Mouse (Mus musculus): ENCODE measurements at regions not wholly inside any gene's neighbourhood (a gene's known extent, or its start where the extent isn't known, plus 50 kb on each side); places are given as distances from the start of the nearest gene placed in this dataset.

GRCm38 (mm10) chr5:52309317-52310060 lies 54.1 kb upstream of the Sod3 start:
- no peak for DNase-seq (ENCODE audit: low read depth)

DNA sequence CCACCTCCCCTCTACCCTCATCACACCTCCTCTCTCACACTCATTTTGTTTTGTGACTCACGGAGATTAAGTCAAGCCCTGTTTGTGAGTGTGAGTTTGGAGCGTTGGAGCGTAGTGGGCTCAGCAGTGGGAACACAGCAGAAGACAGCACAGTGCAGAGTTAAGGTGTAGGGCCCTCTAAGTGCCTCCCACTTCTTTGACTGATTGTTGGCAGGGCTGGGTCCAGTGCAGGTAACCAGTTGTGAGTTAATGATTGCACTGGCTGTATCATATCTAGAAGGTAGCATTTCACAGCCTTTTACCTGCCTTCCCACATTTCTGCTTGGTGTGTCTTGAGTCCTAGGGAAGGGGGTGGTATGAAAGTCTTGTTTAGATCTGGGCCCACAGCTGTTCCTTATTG lies 67.3 kb upstream of the Sod3 start:
- DNase-seq (ENCODE audit: low read depth) = no peak

DNA sequence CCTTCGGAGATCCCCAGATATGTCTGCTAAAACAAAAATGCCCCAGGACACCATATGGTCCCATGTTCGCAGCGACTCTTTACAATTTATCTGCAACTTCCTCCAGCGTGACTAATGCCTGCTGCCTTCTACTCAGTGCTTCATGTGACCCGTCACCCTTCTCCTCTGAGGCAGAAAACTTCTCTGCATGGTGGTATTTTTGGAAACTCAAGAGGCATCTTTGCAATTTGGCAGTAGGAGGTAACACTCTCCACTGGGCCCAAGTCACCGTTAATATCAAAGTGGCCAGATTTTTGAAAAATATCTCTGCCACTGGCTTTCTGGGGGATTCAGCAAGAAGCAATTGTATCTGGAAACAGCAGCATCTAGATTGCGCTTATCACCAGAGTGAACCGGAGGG lies 69.1 kb upstream of the Sod3 start:
- no peak for DNase-seq (ENCODE audit: low read depth)

- no peak for DNase-seq (ENCODE audit: low read depth)
Observed at GRCm38 (mm10) chr5:52288319-52288718, 75.3 kb upstream of the Sod3 start.

- DNase-seq (ENCODE audit: low read depth) = no peak
Observed at GRCm38 (mm10) chr5:52280871-52281270, 82.7 kb upstream of the Sod3 start.

DNA sequence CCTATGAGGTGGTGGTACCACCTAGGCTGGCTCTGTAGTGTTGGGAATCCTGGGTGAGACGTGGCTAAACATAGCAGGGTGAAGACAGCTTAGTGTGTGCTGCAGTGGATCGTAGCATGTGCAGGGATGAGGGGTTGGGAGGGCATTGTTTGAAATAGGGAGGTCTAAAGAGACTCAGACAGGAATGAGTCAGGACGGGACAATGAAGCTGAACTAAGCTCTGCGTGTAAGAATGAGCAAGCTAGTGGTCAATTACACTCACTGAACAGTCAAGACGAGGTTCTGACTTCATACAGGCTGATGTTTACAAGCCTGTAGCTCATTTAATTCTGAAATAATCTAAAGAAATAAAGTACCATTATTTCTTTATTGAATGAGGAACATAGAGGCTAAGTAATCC lies 85.5 kb upstream of the Sod3 start:
- DNase-seq (ENCODE audit: low read depth) = no peak

GRCm38 (mm10) chr5:52263214-52263613 lies 72.9 kb upstream of the Dhx15 start:
- DNase-seq (ENCODE audit: low read depth) = no peak

DNA sequence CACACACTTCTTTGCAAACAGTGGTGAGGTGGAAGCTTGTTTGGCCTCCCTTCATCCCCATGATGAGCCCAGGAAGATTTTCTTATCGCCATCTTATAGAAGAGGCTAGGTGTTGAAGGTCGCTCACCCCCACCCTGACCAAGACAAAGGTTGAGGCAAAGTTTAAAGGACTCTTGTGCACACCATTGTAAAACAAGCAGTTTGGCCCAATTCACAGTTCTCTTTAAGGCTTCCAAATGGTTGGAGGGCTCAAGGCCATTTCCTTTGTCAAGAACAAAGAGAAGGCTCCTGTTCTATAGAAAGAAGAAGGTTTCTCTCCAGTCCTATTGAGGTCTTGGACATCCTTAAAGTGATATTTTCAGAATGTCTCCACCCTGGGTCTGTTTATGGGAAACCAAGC lies 67.8 kb upstream of the Dhx15 start:
- DNase-seq (ENCODE audit: low read depth) = no peak

DNA sequence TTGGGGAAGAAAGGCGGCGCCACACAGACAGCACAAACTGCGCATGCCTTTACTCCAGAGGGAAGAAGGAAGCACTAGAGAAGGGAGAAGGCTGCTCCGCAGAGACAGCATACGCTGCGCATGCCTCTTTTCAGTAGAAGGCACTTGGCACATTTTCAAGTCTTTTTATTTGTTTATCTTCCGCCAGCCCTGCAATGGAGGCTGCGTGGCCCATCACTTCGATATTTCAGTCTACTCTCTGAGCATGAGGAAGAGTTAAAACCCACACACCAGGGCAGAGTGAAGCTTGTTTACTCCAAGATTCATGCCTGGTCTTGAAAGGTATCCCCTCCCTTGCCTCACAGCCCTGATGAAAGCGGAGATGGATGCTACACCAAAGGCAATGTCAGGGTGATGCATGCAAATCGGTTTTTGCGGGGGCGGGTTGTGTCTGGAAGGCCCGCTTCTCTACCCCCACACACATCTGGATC lies 64.3 kb upstream of the Dhx15 start:
- DNase-seq (ENCODE audit: low read depth) = no peak

DNA sequence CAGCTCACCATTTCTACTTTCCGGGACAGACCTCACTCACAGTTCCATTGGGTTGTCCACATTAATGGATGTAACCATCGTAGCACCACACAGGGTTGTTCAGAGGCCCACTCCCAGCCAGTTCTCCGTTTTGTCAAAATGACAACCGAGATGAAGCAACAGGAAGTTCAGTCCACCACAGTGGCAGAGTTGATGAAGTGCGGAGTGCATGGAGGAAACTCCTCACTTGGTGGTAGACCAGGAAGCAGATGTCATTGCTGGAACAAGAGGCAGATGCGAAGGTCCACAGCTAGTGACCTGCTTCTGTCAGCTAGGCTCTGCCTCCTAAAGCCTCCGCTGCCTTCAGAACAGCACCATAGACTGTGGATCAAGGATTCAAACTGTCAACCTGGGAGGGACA lies 59.5 kb upstream of the Dhx15 start:
- DNase-seq (ENCODE audit: low read depth) = peak; percentile 87

DNA sequence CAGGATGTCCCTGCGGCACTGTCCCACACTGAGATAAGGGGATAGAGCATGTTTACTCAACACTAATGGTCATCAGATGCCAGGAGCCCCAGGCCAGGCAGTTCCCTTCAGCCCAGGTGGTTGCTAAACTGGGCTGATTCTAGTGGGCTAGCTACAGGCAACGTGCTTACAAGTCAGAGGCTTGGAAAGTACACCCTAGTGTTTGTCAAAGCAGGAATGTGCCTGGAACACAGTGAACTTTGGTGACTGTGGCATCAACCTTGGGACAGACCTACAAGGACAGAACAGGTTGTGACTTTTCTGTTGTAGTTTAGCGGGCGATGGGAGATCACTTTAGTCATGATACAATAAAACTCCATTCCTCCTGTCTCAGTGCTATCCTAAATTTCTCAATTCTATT lies 53.6 kb upstream of the Dhx15 start:
- DNase-seq (ENCODE audit: low read depth) = no peak

DNA sequence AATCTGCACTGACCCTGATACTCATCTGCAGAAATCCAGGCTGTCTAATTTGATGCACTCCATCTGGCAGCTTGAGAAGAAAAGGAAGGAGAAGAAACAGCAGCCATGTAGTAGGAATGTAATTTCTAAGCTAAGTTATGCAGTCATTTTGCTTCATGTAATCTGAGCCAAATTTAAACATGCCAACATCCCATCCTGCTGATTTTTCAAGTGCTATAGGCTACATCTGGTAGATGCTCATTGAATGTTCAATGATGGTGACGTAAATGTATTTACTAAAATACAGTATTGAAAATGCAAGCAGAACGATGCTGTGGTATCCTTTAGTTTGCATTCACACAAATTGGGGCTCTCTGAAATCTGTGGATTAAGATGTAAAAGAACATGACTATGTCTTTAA lies 52.1 kb upstream of the Dhx15 start:
- DNase-seq (ENCODE audit: low read depth) = no peak

- peak; percentile 75 for DNase-seq (ENCODE audit: low read depth)
Observed at GRCm38 (mm10) chr5:52240540-52240939, 50.2 kb upstream of the Dhx15 start.

Data from 416B (cell line).